Mouse (Mus musculus): ENCODE measurements around the gene Trim67.
A peak's percentile ranks its signal among the peaks of the same experiment; 100 is the strongest.

Gene Trim67

GRCm38 (mm10) chr8:124792708-124793107 lies at the start of gene Trim67:
TSS of gene Trim67 (plus strand) at chr8:124793092.
- peak; percentile 88 for DNase-seq (ENCODE audit: low read depth, low spot score)

GRCm38 (mm10) chr8:124746661-124747060 lies 46.2 kb upstream of the Trim67 start:
- DNase-seq (ENCODE audit: low read depth, low spot score): no peak

- DNase-seq (ENCODE audit: low read depth, low spot score): peak; percentile 51
Measured at GRCm38 (mm10) chr8:124751191-124751590, 41.7 kb upstream of the Trim67 start.

GRCm38 (mm10) chr8:124751709-124752173 lies 41.2 kb upstream of the Trim67 start, which contains the start of gene Fam89a:
TSS of gene Fam89a (minus strand) at chr8:124751832.
- peak; percentile 85 for DNase-seq (ENCODE audit: low read depth, low spot score)

GRCm38 (mm10) chr8:124752325-124752862 lies 40.5 kb upstream of the Trim67 start:
- DNase-seq (ENCODE audit: low read depth, low spot score): no peak

- DNase-seq (ENCODE audit: low read depth, low spot score): no peak
Measured at GRCm38 (mm10) chr8:124754101-124754791, 38.6 kb upstream of the Trim67 start.

- DNase-seq (ENCODE audit: low read depth, low spot score): no peak
Measured at GRCm38 (mm10) chr8:124754792-124755190, 38.1 kb upstream of the Trim67 start.

GRCm38 (mm10) chr8:124755481-124755880 lies 37.4 kb upstream of the Trim67 start:
- no peak for DNase-seq (ENCODE audit: low read depth, low spot score)

GRCm38 (mm10) chr8:124756153-124756552 lies 36.7 kb upstream of the Trim67 start:
- no peak for DNase-seq (ENCODE audit: low read depth, low spot score)

GRCm38 (mm10) chr8:124756601-124757000 lies 36.3 kb upstream of the Trim67 start:
- DNase-seq (ENCODE audit: low read depth, low spot score): no peak

GRCm38 (mm10) chr8:124758544-124758943 lies 34.3 kb upstream of the Trim67 start:
- peak; percentile 78 for DNase-seq (ENCODE audit: low read depth, low spot score)

GRCm38 (mm10) chr8:124763061-124763460 lies 29.8 kb upstream of the Trim67 start:
- no peak for DNase-seq (ENCODE audit: low read depth, low spot score)

- no peak for DNase-seq (ENCODE audit: low read depth, low spot score)
Measured at GRCm38 (mm10) chr8:124772389-124772788, 20.5 kb upstream of the Trim67 start.

GRCm38 (mm10) chr8:124775695-124776094 lies 17.2 kb upstream of the Trim67 start:
- peak; percentile 82 for DNase-seq (ENCODE audit: low read depth, low spot score)

GRCm38 (mm10) chr8:124780236-124780635 lies 12.7 kb upstream of the Trim67 start:
- DNase-seq (ENCODE audit: low read depth, low spot score): no peak

- no peak for DNase-seq (ENCODE audit: low read depth, low spot score)
Measured at GRCm38 (mm10) chr8:124782431-124782830, 10.5 kb upstream of the Trim67 start.

GRCm38 (mm10) chr8:124783228-124783627 lies 9.7 kb upstream of the Trim67 start:
- peak; percentile 26 for DNase-seq (ENCODE audit: low read depth, low spot score)

GRCm38 (mm10) chr8:124784613-124785012 lies 8.3 kb upstream of the Trim67 start:
- no peak for DNase-seq (ENCODE audit: low read depth, low spot score)

- no peak for DNase-seq (ENCODE audit: low read depth, low spot score)
Measured at GRCm38 (mm10) chr8:124790676-124791075, 2.2 kb upstream of the Trim67 start.

GRCm38 (mm10) chr8:124791751-124792150 lies 1.1 kb upstream of the Trim67 start:
- DNase-seq (ENCODE audit: low read depth, low spot score): no peak

GRCm38 (mm10) chr8:124792186-124792585 lies 706 bp upstream of the Trim67 start:
- peak; percentile 49 for DNase-seq (ENCODE audit: low read depth, low spot score)

GRCm38 (mm10) chr8:124793172-124793651 lies 320 bp downstream of the Trim67 start:
- DNase-seq (ENCODE audit: low read depth, low spot score): peak; percentile 90
